Mouse (Mus musculus) liver, embryonic 13.5 days (tissue): ENCODE results near the gene Limd2. TPM values are rescaled to one million over a fixed set of nuclear protein-coding genes. Genes with fewer than 3 reads are reported as not detected.
A peak's percentile ranks its signal among the peaks of the same experiment; 100 is the strongest.

Experiments used
- ATAC-seq: fragments of 200-750 bp; cut with Nextera tagmentation; 2 replicates; pipeline ENCODE4 v1.8.0; 2017; ENCODE audit warnings: low read depth, mild to moderate bottlenecking, moderate number of reproducible peaks, moderate library complexity
- DNase-seq: peaks from one replicate; pipeline ENCODE4 v3.0.0; 2022
- H3K27ac ChIP-seq: fragments of 300-500 bp; sonication (generic); 2 replicates; pipeline ENCODE4 v1.5.1; 2015; ENCODE audit warnings: moderate library complexity, mild to moderate bottlenecking, inconsistent platforms
- H3K27me3 ChIP-seq: fragments of 300-500 bp; sonication (generic); 2 replicates; pipeline ENCODE4 v1.6.1; 2015; ENCODE audit warnings: mild to moderate bottlenecking, inconsistent platforms
- H3K36me3 ChIP-seq: fragments of 300-500 bp; sonication (generic); 2 replicates; pipeline ENCODE4 v1.6.1; 2015; ENCODE audit warnings: mild to moderate bottlenecking, inconsistent platforms
- H3K4me1 ChIP-seq: fragments of 300-500 bp; sonication (generic); replicated peaks from 2 replicates; pipeline ENCODE4 v1.6.1; 2015; ENCODE audit warnings: inconsistent platforms
- H3K4me2 ChIP-seq: fragments of 300-500 bp; sonication (generic); 2 replicates; pipeline ENCODE4 v1.6.1; 2015; ENCODE audit warnings: inconsistent platforms, mild to moderate bottlenecking, moderate library complexity
- H3K4me3 ChIP-seq: fragments of 300-500 bp; sonication (generic); replicated peaks from 2 replicates; pipeline ENCODE4 v1.5.1; 2015; ENCODE audit warnings: mild to moderate bottlenecking, inconsistent platforms
- H3K9ac ChIP-seq: fragments of 300-500 bp; sonication (generic); 2 replicates; pipeline ENCODE4 v1.6.1; 2015; ENCODE audit warnings: mild to moderate bottlenecking, inconsistent platforms
- H3K9me3 ChIP-seq: fragments of 300-500 bp; sonication (generic); replicated peaks from 2 replicates; pipeline ENCODE4 v1.6.1; 2016; ENCODE audit warnings: inconsistent platforms
- WGBS: fragments of 180-500 bp; shearing (Covaris S2); methylation state at CpG from one replicate; pipeline ENCODE4 v1.1.7; 2015; ENCODE audit not compliant: insufficient replicate concordance; 5-methylcytosine and 5-hydroxymethylcytosine counted together
- polyA plus RNA-seq: library from polyadenylated mRNA; unstranded; fragments of >200 nt; fragmentation: Nextera tagmentation; extraction: Ambion mirVana; gene quantifications from 2 replicates; pipeline ENCODE4 v1.2.1, GENCODE M21; 2015

The Limd2 gene
- polyA plus RNA-seq, 1 experiment from 2014 or later, result 82.2 TPM

GRCm38 (mm10) chr11:106124784-106125183 is 35.9 kb downstream of the Limd2 start:
- 69% methylated on average over 4 of the region's 4 CpGs for WGBS
- Histone ChIP-seq H3K36me3 (0 out of 2 replicates have a peak, but pooled peaks cover 9% of the 10 kb centered on the region), H3K4me1 (peaks cover 20% of the 10 kb centered on the region), H3K4me2 (no peak overlapping the region), H3K27ac (no peak overlapping the region), H3K9ac (no peak overlapping the region), H3K4me3 (no peak overlapping the region), H3K9me3 (no peaks in the 10 kb centered on the region), H3K27me3 (no peaks in the 10 kb centered on the region)
- ATAC-seq, result no peak
- DNase-seq, result no peak

GRCm38 (mm10) chr11:106122736-106123135 is 37.9 kb downstream of the Limd2 start:
- Histone ChIP-seq H3K9me3 (no peaks in the 10 kb centered on the region), H3K27me3 (no peaks in the 10 kb centered on the region), H3K4me3 (no peak overlapping the region), H3K36me3 (peaks cover 16% of the 10 kb centered on the region; the same call in 1 of the 2 replicates), H3K4me2 (no peak overlapping the region), H3K27ac (peak overlapping the region; percentile 69), H3K4me1 (peaks cover 11% of the 10 kb centered on the region; the same call in 1 of the 2 replicates), H3K9ac (no peak overlapping the region)
- ATAC-seq (no peak), DNase-seq (peak; percentile 8)
- WGBS, result 16% methylated on average over 3 of the region's 3 CpGs

- no peak for ATAC-seq
- no peak overlapping the region for H3K9ac ChIP-seq
- H3K27me3 ChIP-seq, result no peaks in the 10 kb centered on the region
- peak overlapping the region; percentile 69 for H3K27ac ChIP-seq
- H3K4me2 ChIP-seq, result no peak overlapping the region
- no peak overlapping the region for H3K4me3 ChIP-seq
- peaks cover 11% of the 10 kb centered on the region; the same call in 1 of the 2 replicates for H3K4me1 ChIP-seq
- peaks cover 16% of the 10 kb centered on the region; the same call in 1 of the 2 replicates for H3K36me3 ChIP-seq
- no peak for DNase-seq
- 58% methylated on average over 5 of the region's 5 CpGs for WGBS
- no peaks in the 10 kb centered on the region for H3K9me3 ChIP-seq
These were observed 38.4 kb downstream of the Limd2 start for GRCm38 (mm10) chr11:106122221-106122620.

GRCm38 (mm10) chr11:106111688-106112087 is 49.0 kb downstream of the Limd2 start:
- DNase-seq, result no peak
- no peaks in the 10 kb centered on the region for H3K4me1 ChIP-seq
- H3K4me2 ChIP-seq, result no peak overlapping the region
- no peak overlapping the region for H3K9ac ChIP-seq
- no peaks in the 10 kb centered on the region for H3K9me3 ChIP-seq
- H3K4me3 ChIP-seq, result no peak overlapping the region
- H3K36me3 ChIP-seq, result peaks cover 21% of the 10 kb centered on the region
- no peaks in the 10 kb centered on the region for H3K27me3 ChIP-seq
- ATAC-seq, result no peak
- H3K27ac ChIP-seq, result no peak overlapping the region

Other genes with a start within 250 kb of the Limd2 start
- 1.9 TPM in 2 replicates for gene Cyb561, start 207.5 kb downstream of the Limd2 start, polyA plus RNA-seq
- gene Ace, start 192.9 kb downstream of the Limd2 start, polyA plus RNA-seq, result 0.02 and 0.05 TPM in 2 replicates
- gene Ace3, start 166.2 kb downstream of the Limd2 start, polyA plus RNA-seq, result not detected in 2 replicates
- gene Kcnh6, start 152.7 kb downstream of the Limd2 start, polyA plus RNA-seq, result 0.03 TPM in 1 of 2 replicates, not detected in the other
- 25.3 and 29.4 TPM in 2 replicates for gene Dcaf7, start 124.0 kb downstream of the Limd2 start, polyA plus RNA-seq
- gene Taco1, start 94.8 kb downstream of the Limd2 start, polyA plus RNA-seq, result 8.1 and 8.3 TPM in 2 replicates
- gene Map3k3, start 76.2 kb downstream of the Limd2 start, polyA plus RNA-seq, result 4.5 and 4.8 TPM in 2 replicates
- gene Gm10840, start within 50 bp of the Limd2 start, polyA plus RNA-seq, result not detected in 2 replicates
- gene Strada, start 41.3 kb upstream of the Limd2 start, polyA plus RNA-seq, result 9.4 and 10.5 TPM in 2 replicates
- gene Ccdc47, start 55.5 kb upstream of the Limd2 start, polyA plus RNA-seq, result 41.5 and 50.9 TPM in 2 replicates
- gene Ddx42, start 56.1 kb upstream of the Limd2 start, polyA plus RNA-seq, result 26.8 and 31.6 TPM in 2 replicates
- 55.4 and 66.0 TPM in 2 replicates for gene Ftsj3, start 95.2 kb upstream of the Limd2 start, polyA plus RNA-seq
- 204 and 210 TPM in 2 replicates for gene Psmc5, start 95.3 kb upstream of the Limd2 start, polyA plus RNA-seq
- gene Smarcd2, start 112.1 kb upstream of the Limd2 start, polyA plus RNA-seq, result 27.8 and 29.2 TPM in 2 replicates
- 0.27 and 0.39 TPM in 2 replicates for gene Tcam1, start 115.8 kb upstream of the Limd2 start, polyA plus RNA-seq
- not detected in 2 replicates for gene Gh, start 141.0 kb upstream of the Limd2 start, polyA plus RNA-seq
- gene Cd79b, start 153.9 kb upstream of the Limd2 start, polyA plus RNA-seq, result 3.7 and 4.4 TPM in 2 replicates
- 0.02 TPM in 1 of 2 replicates, not detected in the other for gene Scn4a, start 192.4 kb upstream of the Limd2 start, polyA plus RNA-seq
- not detected in 2 replicates for gene Prr29, start 204.6 kb upstream of the Limd2 start, polyA plus RNA-seq
- gene Icam2, start 227.2 kb upstream of the Limd2 start, polyA plus RNA-seq, result 18.6 and 19.5 TPM in 2 replicates